Mouse (Mus musculus) forebrain, embryonic 10.5 days (tissue): Measurements from ENCODE around the gene Hhatl. TPM values are rescaled to one million over a fixed set of nuclear protein-coding genes. Genes with fewer than 3 reads are reported as not detected.

Experiments used
- DNase-seq: peaks from one replicate; pipeline ENCODE4 v3.0.0-alpha.2; 2017; ENCODE audit warnings: low spot score; ENCODE audit errors: extremely low spot score
- H3K27ac ChIP-seq: fragments of 300-500 bp; sonication (generic); 2 replicates; pipeline ENCODE4 v1.5.1; 2016; ENCODE audit warnings: mild to moderate bottlenecking
- H3K27me3 ChIP-seq: fragments of 300-500 bp; sonication (generic); 2 replicates; pipeline ENCODE4 v1.6.1; 2016; ENCODE audit warnings: mild to moderate bottlenecking; ENCODE audit not compliant: poor library complexity, severe bottlenecking
- H3K36me3 ChIP-seq: fragments of 300-500 bp; sonication (generic); replicated peaks from 2 replicates; pipeline ENCODE4 v1.6.1; 2016; ENCODE audit warnings: mild to moderate bottlenecking, moderate library complexity
- H3K4me1 ChIP-seq: fragments of 300-500 bp; sonication (generic); 2 replicates; pipeline ENCODE4 v1.6.1; 2016
- H3K4me3 ChIP-seq: fragments of 300-500 bp; sonication (generic); 2 replicates; pipeline ENCODE4 v1.5.1; 2016; ENCODE audit warnings: mild to moderate bottlenecking, moderate library complexity
- H3K9me3 ChIP-seq: fragments of 300-500 bp; sonication (generic); 2 replicates; pipeline ENCODE4 v1.6.1; 2016; ENCODE audit warnings: mild to moderate bottlenecking, moderate library complexity
- WGBS: fragments of 180-500 bp; shearing (Covaris S2); methylation state at CpG from one replicate; pipeline ENCODE4 v1.1.7; 2016; 5-methylcytosine and 5-hydroxymethylcytosine counted together
- polyA plus RNA-seq: library from polyadenylated mRNA; unstranded; fragments of >200 nt; fragmentation: Nextera tagmentation; extraction: Ambion mirVana; gene quantifications from 2 replicates; pipeline ENCODE4 v1.2.1, GENCODE M21; 2016

Gene Hhatl
- polyA plus RNA-seq, 1 experiment from 2014 or later: not detected

DNA sequence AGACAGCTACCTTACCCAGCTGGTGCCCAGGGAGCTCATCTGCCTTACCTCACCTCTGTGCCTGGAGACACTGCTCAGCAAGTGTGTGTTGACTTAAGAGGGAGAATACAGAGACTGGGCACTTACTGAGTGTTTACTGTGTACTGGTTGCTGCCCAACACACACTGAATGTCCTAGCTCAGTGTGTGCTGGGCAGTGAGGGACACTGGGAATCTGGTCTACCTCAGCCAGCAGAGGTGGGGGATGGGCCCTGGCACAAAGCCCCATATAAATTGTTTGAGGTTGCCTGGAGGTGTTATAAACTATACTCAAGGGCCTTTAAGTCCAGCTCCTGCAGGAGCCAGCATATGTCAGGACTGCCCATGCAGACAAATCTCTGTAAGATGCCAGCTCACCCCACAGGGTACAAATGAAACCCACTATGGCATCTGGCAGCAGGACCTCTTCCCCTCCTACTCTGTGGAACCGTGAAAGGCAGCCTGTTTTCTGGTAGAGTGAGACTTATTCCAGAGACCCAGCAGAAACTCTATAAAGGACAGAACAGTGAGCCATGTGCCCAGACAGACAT is 2.7 kb upstream of the Hhatl start:
- Histone ChIP-seq H3K27ac (no peak overlapping the region), H3K4me1 (peaks cover 25% of the 10 kb centered on the region), H3K9me3 (no peaks in the 10 kb centered on the region), H3K27me3 (0 out of 2 replicates have a peak, but pooled peaks cover 6% of the 10 kb centered on the region), H3K36me3 (no peaks in the 10 kb centered on the region), H3K4me3 (no peak overlapping the region)
- DNase-seq: no peak
- WGBS: 63% methylated on average over 1 of the region's 1 CpGs

DNA sequence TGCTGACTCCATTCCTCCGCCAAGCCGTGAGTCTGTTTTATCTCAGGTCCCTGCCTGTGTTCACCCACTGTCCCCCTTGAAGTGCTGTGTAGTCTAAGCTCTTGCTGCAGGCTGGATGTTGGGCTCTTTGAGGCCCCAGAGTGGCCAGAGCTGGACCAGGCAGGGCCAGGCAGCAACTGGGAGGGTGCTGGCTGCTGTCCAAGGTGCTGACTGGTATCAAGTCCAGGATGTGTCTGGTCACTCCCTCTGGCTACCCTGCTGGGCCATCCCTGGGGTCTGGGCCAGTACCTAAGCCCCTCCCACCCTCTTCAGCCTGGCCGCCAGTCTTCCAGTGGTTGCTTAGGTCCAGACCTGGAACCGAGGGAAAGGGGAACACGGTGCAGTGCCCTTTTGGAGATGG is 1.1 kb downstream of the Hhatl start:
- WGBS: 10% methylated on average over 5 of the region's 5 CpGs
- no peaks in the 10 kb centered on the region for H3K9me3 ChIP-seq
- H3K4me3 ChIP-seq: no peak overlapping the region
- peak; percentile 51 for DNase-seq
- H3K27me3 ChIP-seq: 0 out of 2 replicates have a peak, but pooled peaks cover 6% of the 10 kb centered on the region
- H3K4me1 ChIP-seq: peaks cover 10% of the 10 kb centered on the region; the same call in 1 of the 2 replicates
- H3K36me3 ChIP-seq: no peaks in the 10 kb centered on the region
- H3K27ac ChIP-seq: no peak overlapping the region

DNA sequence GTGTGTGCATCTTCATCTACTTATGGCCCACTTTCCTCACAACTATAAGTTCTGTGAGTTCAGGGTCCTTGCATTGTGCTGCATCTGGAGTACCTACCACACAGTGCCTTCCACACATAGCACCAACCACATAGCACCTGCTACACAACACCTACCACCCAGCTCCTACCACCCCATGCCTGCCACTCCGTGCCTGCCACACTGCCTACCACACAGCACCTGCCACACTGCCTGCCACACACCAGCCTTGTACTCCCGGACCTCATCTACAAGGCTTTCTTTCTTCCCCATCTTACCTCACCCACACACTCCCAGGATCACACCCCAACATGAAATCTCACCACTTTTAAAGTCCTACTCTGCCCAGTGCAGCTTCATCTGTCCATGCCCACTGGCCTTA is 5.9 kb downstream of the Hhatl start:
- no peaks in the 10 kb centered on the region for H3K36me3 ChIP-seq

DNA sequence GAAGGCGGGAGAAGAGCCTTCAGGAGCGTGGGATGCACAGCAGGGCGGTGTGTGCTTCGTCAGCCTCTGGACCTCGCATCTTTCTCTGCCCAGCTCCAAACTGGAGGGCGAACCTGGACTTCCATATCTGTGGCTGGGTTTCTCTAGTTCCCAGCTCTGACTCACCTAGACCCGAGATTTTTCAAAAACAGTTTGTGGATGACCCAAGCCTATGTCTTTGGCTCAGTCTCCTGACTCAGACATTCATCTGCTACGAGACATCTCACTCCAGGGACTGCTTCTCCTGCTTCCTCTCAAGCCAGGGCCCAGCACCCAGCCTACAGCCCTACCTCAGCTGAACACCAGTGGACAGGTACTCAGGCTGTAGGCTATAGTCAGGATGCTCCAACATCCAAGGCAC is 7.0 kb downstream of the Hhatl start:
- Histone ChIP-seq H3K4me3 (no peak overlapping the region), H3K27me3 (peaks cover 8% of the 10 kb centered on the region), H3K9me3 (no peaks in the 10 kb centered on the region), H3K36me3 (no peaks in the 10 kb centered on the region), H3K4me1 (no peaks in the 10 kb centered on the region), H3K27ac (no peak overlapping the region)
- WGBS: 81% methylated on average over 8 of the region's 8 CpGs
- DNase-seq: no peak

More for the DNA sequence above, 5.9 kb downstream of the Hhatl start:
- Histone ChIP-seq H3K27ac (no peak overlapping the region), H3K4me3 (no peak overlapping the region), H3K27me3 (no peaks in the 10 kb centered on the region), H3K9me3 (no peaks in the 10 kb centered on the region), H3K4me1 (0 out of 2 replicates have a peak, but pooled peaks cover under 1% of the 10 kb centered on the region)
- DNase-seq: no peak
- WGBS: 81% methylated on average over 2 of the region's 2 CpGs

DNA sequence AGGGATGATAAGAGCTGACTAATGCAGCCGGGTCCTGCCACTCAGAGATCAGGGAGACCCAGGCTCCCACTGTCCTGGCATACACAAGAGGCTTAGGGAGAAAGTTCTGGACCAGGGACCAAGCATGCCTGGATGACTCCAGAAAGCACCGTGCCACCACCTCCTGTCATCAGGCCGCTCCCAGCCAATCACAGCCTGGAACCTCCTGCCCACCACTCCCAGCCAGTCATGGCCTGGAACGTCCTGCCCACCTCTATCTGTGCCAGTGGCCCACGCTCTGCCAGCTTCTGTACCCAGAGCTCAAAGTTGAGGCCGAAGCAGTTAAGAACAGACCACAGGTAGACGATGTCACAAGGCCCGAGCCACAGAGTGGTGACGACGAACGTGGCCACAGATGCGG is 7.5 kb downstream of the Hhatl start:
- H3K27ac ChIP-seq: no peak overlapping the region
- peaks cover 12% of the 10 kb centered on the region for H3K27me3 ChIP-seq
- no peaks in the 10 kb centered on the region for H3K9me3 ChIP-seq
- no peaks in the 10 kb centered on the region for H3K36me3 ChIP-seq
- no peaks in the 10 kb centered on the region for H3K4me1 ChIP-seq
- DNase-seq: no peak
- 91% methylated on average over 12 of the region's 12 CpGs for WGBS
- H3K4me3 ChIP-seq: no peak overlapping the region

DNA sequence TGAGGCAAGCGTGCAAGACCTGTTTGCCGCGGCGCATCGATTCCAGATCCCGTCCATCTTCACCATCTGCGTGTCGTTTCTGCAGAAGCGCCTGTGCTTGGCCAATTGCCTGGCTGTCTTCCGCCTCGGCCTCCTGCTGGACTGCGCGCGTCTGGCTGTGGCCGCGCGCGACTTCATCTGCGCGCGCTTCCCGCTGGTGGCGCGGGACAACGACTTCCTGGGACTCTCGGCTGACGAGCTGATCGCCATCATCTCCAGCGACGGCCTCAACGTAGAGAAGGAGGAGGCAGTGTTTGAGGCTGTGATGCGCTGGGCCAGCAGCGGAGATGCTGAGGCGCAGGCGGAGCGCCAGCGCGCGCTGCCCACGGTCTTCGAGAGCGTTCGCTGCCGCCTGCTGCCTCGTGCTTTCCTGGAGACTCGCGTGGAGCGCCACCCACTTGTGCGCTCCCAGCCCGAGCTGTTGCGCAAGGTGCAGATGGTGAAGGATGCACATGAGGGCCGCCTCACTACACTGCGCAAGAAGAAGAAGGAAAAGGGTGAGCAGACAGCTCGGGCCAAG is 14.2 kb downstream of the Hhatl start:
- Histone ChIP-seq H3K4me1 (peaks cover 12% of the 10 kb centered on the region), H3K36me3 (no peaks in the 10 kb centered on the region), H3K27ac (no peak overlapping the region), H3K4me3 (peak overlapping the region; percentile 44), H3K27me3 (peaks cover 57% of the 10 kb centered on the region), H3K9me3 (no peaks in the 10 kb centered on the region)
- DNase-seq: no peak
- WGBS: 17% methylated on average over 54 of the region's 54 CpGs

DNA sequence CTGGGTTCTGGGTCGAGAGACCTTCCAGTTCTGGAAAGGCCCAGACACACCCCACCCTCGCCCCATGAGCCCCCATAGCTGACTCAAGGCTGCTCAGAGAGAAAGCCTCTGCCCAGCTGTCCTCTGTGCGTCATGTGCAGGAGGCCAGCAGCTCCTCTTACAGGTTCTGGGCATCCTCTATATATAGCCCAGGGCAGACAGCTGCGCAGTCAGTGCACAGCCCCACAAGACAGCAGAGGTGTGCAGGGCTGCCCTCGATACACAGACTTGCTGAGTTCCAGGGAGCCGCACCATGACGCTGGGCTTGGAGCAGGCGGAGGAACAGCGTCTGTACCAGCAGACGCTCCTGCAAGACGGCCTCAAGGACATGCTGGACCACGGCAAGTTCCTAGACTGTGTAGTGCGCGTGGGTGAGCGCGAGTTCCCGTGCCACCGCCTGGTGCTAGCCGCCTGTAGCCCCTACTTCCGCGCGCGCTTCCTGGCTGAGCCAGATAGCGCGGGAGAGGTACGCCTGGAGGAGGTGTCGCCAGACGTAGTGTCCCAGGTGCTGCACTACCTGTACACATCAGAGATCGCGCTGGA is 14.7 kb downstream of the Hhatl start, which contains the start of gene Klhl40:
Gene Klhl40 (plus strand): TSS at position 124 of the 582 bp plus-strand sequence.
- H3K4me1 ChIP-seq: peaks cover 12% of the 10 kb centered on the region
- WGBS: 24% methylated on average over 30 of the region's 30 CpGs
- peak within 1 kb of the TSS; percentile 44 for H3K4me3 ChIP-seq
- no peaks in the 10 kb centered on the region for H3K36me3 ChIP-seq
- no peak for DNase-seq
- peaks cover 57% of the 10 kb centered on the region for H3K27me3 ChIP-seq
- no peak within 1 kb of the TSS for H3K27ac ChIP-seq
- H3K9me3 ChIP-seq: no peaks in the 10 kb centered on the region

DNA sequence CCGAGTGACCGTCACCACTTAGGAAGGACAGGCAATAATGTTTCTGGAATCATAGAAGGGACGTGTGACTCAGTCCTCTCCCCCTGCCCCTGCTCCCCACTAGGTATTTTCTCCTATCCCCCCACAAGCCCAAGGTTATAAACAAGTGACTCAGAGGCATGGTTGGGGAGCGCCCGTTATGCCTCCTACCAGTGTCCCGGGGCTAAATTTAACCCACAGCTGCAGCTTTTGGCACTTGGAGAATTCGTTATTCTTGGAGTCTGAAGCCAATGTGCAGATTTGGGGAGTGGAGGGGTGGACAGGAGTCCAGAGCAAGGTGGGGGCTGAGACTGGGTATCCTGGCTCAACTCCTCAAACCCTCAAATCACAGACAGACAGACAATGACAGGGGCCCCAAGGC is 15.8 kb downstream of the Hhatl start:
- Histone ChIP-seq H3K27me3 (peaks cover 57% of the 10 kb centered on the region), H3K27ac (no peak overlapping the region), H3K9me3 (no peaks in the 10 kb centered on the region), H3K4me1 (peaks cover 12% of the 10 kb centered on the region), H3K4me3 (no peak overlapping the region), H3K36me3 (no peaks in the 10 kb centered on the region)
- 92% methylated on average over 7 of the region's 7 CpGs for WGBS
- no peak for DNase-seq

DNA sequence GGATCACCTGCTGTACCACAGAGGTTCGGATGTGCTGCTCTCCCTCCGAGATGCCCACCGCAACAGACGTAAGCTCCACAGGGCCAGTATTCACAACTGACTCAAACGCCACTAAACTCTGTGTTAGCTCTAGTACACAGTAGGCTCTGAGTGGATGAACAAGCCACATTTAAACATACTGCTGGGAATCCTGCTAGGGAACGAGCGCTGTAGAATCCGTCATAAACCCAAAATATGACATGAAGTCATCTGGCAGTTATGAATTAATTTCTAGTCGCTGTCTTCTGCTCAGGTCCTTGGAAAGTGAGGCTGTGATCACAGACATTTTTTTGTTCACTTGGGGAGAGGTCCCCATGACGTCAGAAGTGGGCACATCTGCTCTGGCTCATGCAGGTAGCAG is 16.4 kb downstream of the Hhatl start:
- no peak for DNase-seq
- no peaks in the 10 kb centered on the region for H3K36me3 ChIP-seq
- 85% methylated on average over 10 of the region's 10 CpGs for WGBS
- H3K9me3 ChIP-seq: no peaks in the 10 kb centered on the region
- no peak overlapping the region for H3K4me3 ChIP-seq
- H3K27ac ChIP-seq: no peak overlapping the region
- peaks cover 12% of the 10 kb centered on the region for H3K4me1 ChIP-seq
- H3K27me3 ChIP-seq: peaks cover 57% of the 10 kb centered on the region

DNA sequence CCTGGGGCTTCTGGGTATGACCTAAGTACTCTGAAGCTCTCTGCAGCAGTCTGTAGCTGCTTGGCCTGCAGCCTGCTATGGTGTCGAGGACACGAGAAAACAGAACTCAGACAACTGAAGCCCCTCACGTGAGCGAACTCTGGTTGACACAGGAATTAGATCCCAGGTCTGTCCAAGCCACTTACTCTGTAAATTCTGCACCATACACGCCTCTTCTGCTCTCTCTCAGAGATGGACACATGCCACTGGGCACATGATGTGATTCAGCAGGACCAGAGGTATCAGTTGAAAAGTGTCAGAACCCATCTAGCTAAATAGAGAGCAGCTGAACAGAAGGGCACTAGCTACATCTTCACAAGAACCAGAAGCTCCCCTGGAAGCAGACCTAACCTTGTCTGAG is 19.9 kb downstream of the Hhatl start:
- 78% methylated on average over 5 of the region's 5 CpGs for WGBS
- Histone ChIP-seq H3K27ac (no peak overlapping the region), H3K4me1 (peaks cover 8% of the 10 kb centered on the region; the same call in 1 of the 2 replicates), H3K27me3 (peaks cover 21% of the 10 kb centered on the region), H3K36me3 (peaks cover 17% of the 10 kb centered on the region), H3K4me3 (no peak overlapping the region), H3K9me3 (no peaks in the 10 kb centered on the region)
- DNase-seq: no peak

DNA sequence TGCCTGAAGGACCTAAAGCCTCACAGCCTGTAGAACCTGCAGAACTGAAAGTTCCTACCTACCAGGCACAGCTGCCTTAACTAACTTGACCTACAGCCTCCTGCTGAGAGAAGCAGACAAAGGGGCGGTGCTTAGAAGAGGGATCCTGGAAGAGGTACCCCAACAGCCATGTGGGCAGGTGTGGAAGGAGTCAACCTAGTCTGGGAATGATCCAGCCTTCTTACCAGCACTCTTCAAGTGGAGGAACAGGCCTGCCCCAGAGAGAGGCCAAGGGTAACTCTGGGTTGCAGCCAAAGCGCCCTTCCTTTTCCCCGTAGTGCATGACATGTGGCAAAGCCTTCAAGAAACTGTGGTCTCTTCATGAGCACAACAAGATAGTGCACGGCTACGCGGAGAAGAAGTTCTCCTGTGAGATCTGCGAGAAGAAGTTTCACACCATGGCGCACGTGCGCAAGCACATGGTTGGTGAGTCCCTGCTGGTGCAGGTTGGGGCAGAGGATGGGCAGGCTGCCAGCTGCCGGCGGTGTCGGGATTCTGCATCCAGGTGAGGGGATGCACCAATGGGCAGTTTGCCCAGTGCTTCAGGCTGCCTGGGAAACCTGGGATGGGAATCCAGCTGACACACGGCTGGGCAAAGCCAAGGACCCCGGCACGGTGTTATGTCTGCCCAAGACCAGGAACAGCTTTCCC is 27.0 kb downstream of the Hhatl start:
- no peak for DNase-seq
- Histone ChIP-seq H3K4me3 (no peak overlapping the region), H3K36me3 (peaks cover 72% of the 10 kb centered on the region), H3K27me3 (no peaks in the 10 kb centered on the region), H3K27ac (no peak overlapping the region), H3K4me1 (peaks cover 29% of the 10 kb centered on the region), H3K9me3 (no peaks in the 10 kb centered on the region)
- 94% methylated on average over 16 of the region's 16 CpGs for WGBS

DNA sequence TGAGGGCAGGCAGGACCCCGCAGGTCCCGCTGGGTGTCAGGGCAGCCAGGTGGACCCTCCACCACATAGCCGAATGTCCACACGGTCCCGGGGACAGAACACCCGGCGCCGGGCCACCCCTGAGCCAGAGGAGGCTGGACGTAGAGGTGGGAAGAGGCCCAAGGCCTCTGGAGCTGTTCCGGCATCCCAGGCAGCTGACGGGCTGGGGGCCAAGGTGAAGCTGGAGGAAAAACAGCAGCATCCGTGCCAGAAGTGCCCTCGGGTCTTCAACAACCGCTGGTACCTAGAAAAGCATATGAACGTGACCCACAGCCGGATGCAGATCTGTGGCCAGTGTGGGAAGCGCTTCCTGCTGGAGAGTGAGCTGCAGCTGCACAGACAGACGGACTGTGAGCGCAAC is 28.6 kb downstream of the Hhatl start:
- DNase-seq: no peak
- 0 out of 2 replicates have a peak, but pooled peaks cover under 1% of the 10 kb centered on the region for H3K27me3 ChIP-seq
- peaks cover 39% of the 10 kb centered on the region for H3K4me1 ChIP-seq
- WGBS: 94% methylated on average over 19 of the region's 19 CpGs
- H3K9me3 ChIP-seq: no peaks in the 10 kb centered on the region
- H3K27ac ChIP-seq: no peak overlapping the region
- no peak overlapping the region for H3K4me3 ChIP-seq
- H3K36me3 ChIP-seq: peaks cover 68% of the 10 kb centered on the region

DNA sequence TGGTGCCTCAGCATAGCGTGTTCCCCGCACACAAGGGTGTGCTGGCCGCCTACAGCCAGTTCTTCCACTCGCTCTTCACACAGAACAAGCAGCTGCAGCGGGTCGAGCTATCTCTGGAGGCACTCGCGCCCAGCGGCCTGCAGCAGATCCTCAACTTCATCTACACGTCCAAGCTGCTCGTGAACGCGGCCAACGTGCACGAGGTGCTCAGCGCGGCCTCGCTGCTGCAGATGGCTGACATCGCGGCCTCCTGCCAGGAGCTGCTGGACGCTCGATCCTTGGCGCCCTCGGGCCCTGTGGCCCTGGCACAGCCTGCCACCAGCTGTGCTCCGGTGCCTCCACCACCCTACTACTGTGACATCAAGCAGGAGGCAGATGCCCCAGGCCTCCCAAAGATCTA is 29.5 kb downstream of the Hhatl start:
- Histone ChIP-seq H3K36me3 (peaks cover 58% of the 10 kb centered on the region), H3K27me3 (0 out of 2 replicates have a peak, but pooled peaks cover 4% of the 10 kb centered on the region), H3K4me1 (peaks cover 43% of the 10 kb centered on the region), H3K27ac (0 out of 2 replicates have a peak overlapping the region, but pooled peaks have one; percentile 40), H3K9me3 (no peaks in the 10 kb centered on the region), H3K4me3 (no peak overlapping the region)
- 93% methylated on average over 25 of the region's 25 CpGs for WGBS
- DNase-seq: no peak
